In the genomic region with DNA sequence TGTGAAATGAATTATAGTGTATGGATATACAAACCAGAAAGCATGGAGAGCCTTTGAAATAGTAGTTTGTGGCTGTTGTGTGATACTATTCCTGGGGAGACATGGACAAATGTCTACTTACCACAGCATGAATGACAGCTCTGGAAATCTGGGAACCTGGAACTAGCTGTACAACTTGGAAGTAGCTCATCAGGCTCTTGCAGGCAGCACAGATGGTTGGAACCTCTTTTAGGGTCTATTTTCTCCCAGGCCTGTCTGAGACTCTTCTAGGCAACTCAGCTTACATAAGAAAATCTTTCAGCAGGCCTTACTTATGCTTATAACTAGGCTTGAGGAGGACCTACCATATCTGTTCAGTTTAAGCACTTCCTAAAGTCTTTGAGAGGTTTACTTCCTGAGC, we compare ENCODE assay signal across 29 mouse cellular contexts. TPM values are rescaled to one million over a fixed set of nuclear protein-coding genes. Genes with fewer than 3 reads are reported as not detected.
"Had no signal": no experiment of that assay in that cellular context is flagged by ENCODE, and none has a peak within 500 bp of the region (broad histone marks: within the 10 kb centered on the region; RNA-seq: fewer than 3 reads in every experiment).

No protein-coding gene starts in this region.

- H3K9me3 ChIP-seq: heart, embryonic 13.5 days; heart, embryonic 15.5 days; hindbrain, embryonic 10.5 days; hindbrain, embryonic 12.5 days; limb, embryonic 12.5 days; liver, embryonic 13.5 days; liver, embryonic 15.5 days had no signal

- H3K9ac ChIP-seq: heart, embryonic 13.5 days; heart, embryonic 15.5 days; hindbrain, embryonic 12.5 days; hindbrain, embryonic 14.5 days; limb, embryonic 12.5 days; liver, embryonic 13.5 days; liver, embryonic 15.5 days had no signal

- H3K27ac ChIP-seq: gastrocnemius, adult 2 months; heart, embryonic 13.5 days; heart, embryonic 15.5 days; hindbrain, embryonic 10.5 days; hindbrain, embryonic 12.5 days; hindbrain, embryonic 14.5 days; layer of hippocampus, adult 2 months; limb, embryonic 12.5 days; liver, embryonic 13.5 days; liver, embryonic 15.5 days had no signal

- H3K27me3 ChIP-seq: heart, embryonic 15.5 days; limb, embryonic 12.5 days; liver, embryonic 13.5 days had no signal

- H3K4me2 ChIP-seq: heart, embryonic 11.5 days; heart, embryonic 13.5 days; heart, embryonic 15.5 days; hindbrain, embryonic 12.5 days; hindbrain, embryonic 14.5 days; limb, embryonic 12.5 days; liver, embryonic 13.5 days; liver, embryonic 15.5 days had no signal

- DNase-seq: gastrocnemius, adult 2 months; gastrocnemius, postnatal 10 days; gastrocnemius, postnatal 25 days; heart, adult 18-20 months; heart, postnatal 14 days; heart, postnatal 36 days; kidney, adult 18-20 months; kidney, adult 8-10 months; kidney, postnatal 10 days; kidney, postnatal 25 days; kidney, postnatal 4 days; liver; liver, embryonic 13.5 days had no signal

- H3K36me3 ChIP-seq: heart, embryonic 13.5 days; heart, embryonic 15.5 days; hindbrain, embryonic 10.5 days; hindbrain, embryonic 12.5 days; limb, embryonic 12.5 days; liver, embryonic 13.5 days; liver, embryonic 15.5 days had no signal

- H3K4me3 ChIP-seq: gastrocnemius, adult 2 months; heart, embryonic 13.5 days; heart, embryonic 15.5 days; hindbrain, embryonic 10.5 days; hindbrain, embryonic 12.5 days; layer of hippocampus, adult 2 months; limb, embryonic 12.5 days; liver, embryonic 13.5 days; liver, embryonic 15.5 days had no signal

- ATAC-seq: forebrain, embryonic 16.5 days; hindbrain, embryonic 16.5 days; inflammation-experienced regulatory T-cells, adult 6 months; intestine, postnatal 0 days had no signal

RNA-seq across cellular contexts. Expression of a gene that starts 21.5 kb away (rescaled TPM):
- polyA plus RNA-seq: inflammation-experienced regulatory T-cells, adult 6 months had no signal

RNA-seq across cellular contexts. Expression of a gene that starts 57.6 kb away (rescaled TPM):
- polyA plus RNA-seq: forebrain, embryonic 16.5 days; heart, embryonic 11.5 days; heart, embryonic 15.5 days; heart, postnatal 0 days; hindbrain, embryonic 10.5 days; hindbrain, embryonic 14.5 days; hindbrain, embryonic 16.5 days; inflammation-experienced regulatory T-cells, adult 6 months; intestine, postnatal 0 days; kidney, embryonic 14.5 days; liver, embryonic 11.5 days; liver, embryonic 13.5 days; liver, embryonic 15.5 days had no signal
